Mouse (Mus musculus) liver (tissue): ENCODE data around the gene Kcnh2.

Source experiments
- DNase-seq: peaks from one replicate; pipeline ENCODE4 v3.0.0-alpha.2; 2020; ENCODE audit warnings: mixed read lengths

The Kcnh2 gene

GRCm38 (mm10) chr5:24344477-24345051 is 6.8 kb downstream of the Kcnh2 start:
- DNase-seq = peak; percentile 22

- DNase-seq = peak; percentile 52
Observed at GRCm38 (mm10) chr5:24343977-24344436, 7.4 kb downstream of the Kcnh2 start.

- no peak for DNase-seq
Observed at GRCm38 (mm10) chr5:24343379-24343778, 8.0 kb downstream of the Kcnh2 start.

- no peak for DNase-seq
Observed at GRCm38 (mm10) chr5:24342966-24343365, 8.4 kb downstream of the Kcnh2 start.

GRCm38 (mm10) chr5:24342205-24342963 is 9.0 kb downstream of the Kcnh2 start:
- no peak for DNase-seq

- no peak for DNase-seq
Observed at GRCm38 (mm10) chr5:24337821-24338220, 13.6 kb downstream of the Kcnh2 start.

- DNase-seq = no peak
Observed at GRCm38 (mm10) chr5:24337366-24337765, 14.0 kb downstream of the Kcnh2 start.

- no peak for DNase-seq
Observed at GRCm38 (mm10) chr5:24335888-24336511, 15.4 kb downstream of the Kcnh2 start.

GRCm38 (mm10) chr5:24334749-24335148 is 16.7 kb downstream of the Kcnh2 start:
- no peak for DNase-seq

GRCm38 (mm10) chr5:24332401-24332800 is 19.0 kb downstream of the Kcnh2 start:
- DNase-seq = no peak

- no peak for DNase-seq
Observed at GRCm38 (mm10) chr5:24329965-24330298, 21.5 kb downstream of the Kcnh2 start.

- peak; percentile 62 for DNase-seq
Observed at GRCm38 (mm10) chr5:24329212-24329964, 22.0 kb downstream of the Kcnh2 start.

- DNase-seq = no peak
Observed at GRCm38 (mm10) chr5:24328813-24329211, 22.6 kb downstream of the Kcnh2 start.

GRCm38 (mm10) chr5:24326842-24327417 is 24.5 kb downstream of the Kcnh2 start:
- no peak for DNase-seq

- DNase-seq = no peak
Observed at GRCm38 (mm10) chr5:24326166-24326841, 25.1 kb downstream of the Kcnh2 start.

GRCm38 (mm10) chr5:24325251-24325650 is 26.2 kb downstream of the Kcnh2 start:
- DNase-seq = no peak

GRCm38 (mm10) chr5:24321711-24322682 is 29.4 kb downstream of the Kcnh2 start:
- no peak for DNase-seq

- DNase-seq = no peak
Observed at GRCm38 (mm10) chr5:24320894-24321293, 30.5 kb downstream of the Kcnh2 start.

GRCm38 (mm10) chr5:24320467-24320813 is 31.0 kb downstream of the Kcnh2 start:
- DNase-seq = no peak

GRCm38 (mm10) chr5:24319776-24320466 is 31.5 kb downstream of the Kcnh2 start:
- no peak for DNase-seq

- DNase-seq = no peak
Observed at GRCm38 (mm10) chr5:24309223-24309622, 42.2 kb downstream of the Kcnh2 start.
